Mouse (Mus musculus) urinary bladder, postnatal 36 days (tissue): Measurements from ENCODE around the gene Tbc1d22a.

Source experiments
- DNase-seq, 2 experiments: peaks; one replicate each; pipeline ENCODE4 v3.0.0; 2022; ENCODE audit warnings: low spot score in 2 of 2, mixed read lengths in 1 of 2

Tbc1d22a gene

GRCm38 (mm10) chr15:86503413-86503812, 289.2 kb downstream of the Tbc1d22a start:
- no peak for DNase-seq

GRCm38 (mm10) chr15:86506666-86507065, 292.4 kb downstream of the Tbc1d22a start:
- no peak for DNase-seq

- no peak for DNase-seq
Measured at GRCm38 (mm10) chr15:86507546-86507945, 293.3 kb downstream of the Tbc1d22a start.

DNA sequence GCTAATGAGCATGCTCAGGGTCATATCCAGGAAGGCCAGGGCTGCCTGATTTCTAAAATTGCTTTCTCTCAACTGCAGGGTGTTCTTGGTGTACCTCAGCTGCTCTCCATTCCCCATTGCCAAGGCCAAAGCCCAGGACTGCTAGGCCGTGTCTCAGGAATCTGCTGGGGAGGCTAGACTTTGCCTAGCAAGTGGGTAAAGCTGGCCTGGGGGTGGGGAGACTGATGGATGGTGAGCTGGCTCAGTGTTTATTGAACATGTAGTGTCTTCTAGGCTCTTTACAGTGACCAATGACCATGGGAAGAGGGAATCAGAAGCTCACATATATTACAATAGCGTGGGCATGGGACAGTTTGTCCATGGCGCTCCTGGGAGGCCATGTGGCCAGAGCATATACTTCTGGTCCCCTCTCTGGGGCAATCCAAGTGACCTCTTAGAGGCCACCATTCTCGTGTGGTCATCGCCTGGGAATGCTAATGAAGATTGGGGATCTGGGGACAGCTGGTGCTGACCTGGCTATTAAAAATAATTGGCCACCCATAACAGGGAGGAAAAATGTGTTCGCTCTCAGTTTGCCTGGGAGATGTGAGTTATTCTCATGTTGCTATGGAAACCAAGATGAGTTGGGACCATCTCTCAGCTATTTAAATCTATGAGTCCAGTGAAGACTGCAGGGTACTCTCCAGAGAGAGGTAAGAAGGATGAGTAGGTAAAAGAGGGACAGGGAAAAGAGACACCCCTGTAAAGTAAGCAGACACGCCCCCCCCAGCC, 294.3 kb downstream of the Tbc1d22a start:
- DNase-seq, result no peak

- no peak for DNase-seq
Measured at GRCm38 (mm10) chr15:86509601-86510000, 295.3 kb downstream of the Tbc1d22a start.

DNA sequence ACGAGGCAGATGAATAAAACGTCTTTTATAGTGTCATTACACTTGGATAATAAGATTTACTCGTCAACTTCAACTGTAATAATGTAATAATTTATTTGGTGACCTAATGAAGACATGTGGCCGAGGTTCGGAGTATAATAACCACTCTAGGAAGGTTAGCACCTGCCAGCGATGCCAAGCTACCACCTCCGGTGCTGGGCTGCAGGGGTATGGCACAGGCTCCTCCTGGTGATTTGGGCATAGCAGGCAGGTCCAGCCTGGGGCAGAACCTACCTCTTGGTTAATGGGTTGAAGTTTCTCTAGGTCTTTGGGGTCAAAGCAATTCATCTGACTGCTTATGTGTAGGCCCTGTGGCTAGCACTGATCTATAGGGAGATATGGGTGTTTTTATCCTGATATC, 296.9 kb downstream of the Tbc1d22a start:
- DNase-seq, result no peak

GRCm38 (mm10) chr15:86513336-86513735, 299.1 kb downstream of the Tbc1d22a start:
- DNase-seq, result no peak

- no peak for DNase-seq
Measured at GRCm38 (mm10) chr15:86520201-86520600, 305.9 kb downstream of the Tbc1d22a start.

GRCm38 (mm10) chr15:86535356-86535755, 321.1 kb downstream of the Tbc1d22a start:
- DNase-seq, result no peak

- DNase-seq, result no peak
Measured at GRCm38 (mm10) chr15:86542371-86542770, 328.1 kb downstream of the Tbc1d22a start.

DNA sequence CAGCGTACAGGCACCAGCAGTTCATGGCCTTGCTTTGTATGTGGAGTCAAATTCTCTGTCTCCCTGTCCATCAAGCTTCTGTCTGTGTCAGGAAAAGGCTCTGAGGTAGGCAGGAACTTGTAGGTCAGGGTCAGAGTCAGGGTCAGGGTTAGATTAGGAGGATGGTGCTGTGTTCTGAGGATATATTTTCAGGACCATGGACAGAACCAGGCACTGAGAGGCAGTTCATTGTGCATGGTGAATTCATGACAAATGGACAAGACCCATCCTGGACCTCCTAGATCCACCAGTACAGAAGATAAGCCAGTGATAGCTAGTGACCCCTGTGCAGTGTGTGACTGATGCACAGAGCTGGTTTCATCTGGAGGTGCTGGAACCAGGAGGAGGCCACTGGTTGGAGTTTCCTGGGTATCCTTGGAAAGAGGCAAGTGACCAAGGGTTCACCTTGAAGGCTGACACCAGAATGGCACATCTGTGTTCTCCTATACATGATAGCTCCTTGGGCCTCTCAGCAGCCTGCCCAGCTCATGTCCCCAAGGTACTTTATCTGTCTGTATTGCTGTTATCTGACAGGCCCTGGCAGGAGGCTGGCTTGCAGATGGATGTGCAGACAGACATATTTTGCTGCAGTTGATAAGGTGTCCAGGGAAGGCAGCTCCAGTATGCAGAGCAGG, 330.0 kb downstream of the Tbc1d22a start:
- DNase-seq, result no peak
